Mouse (Mus musculus) lung, postnatal 25 days (tissue): Measurements from ENCODE around the gene Cfap157.
A peak's percentile ranks its signal among the peaks of the same experiment; 100 is the strongest.

ENCODE experiments used
- DNase-seq: peaks from one replicate; pipeline ENCODE4 v3.0.0; 2022; ENCODE audit warnings: low spot score

Gene Cfap157

GRCm38 (mm10) chr2:32784048-32784681 is at the start of gene Cfap157:
TSS of gene Cfap157 (minus strand) at chr2:32784428.
- DNase-seq, result peak; percentile 63

GRCm38 (mm10) chr2:32828979-32829676 is 44.9 kb upstream of the Cfap157 start:
- DNase-seq, result no peak

- no peak for DNase-seq
Measured at GRCm38 (mm10) chr2:32825796-32826195, 41.6 kb upstream of the Cfap157 start.

GRCm38 (mm10) chr2:32824778-32825177 is 40.5 kb upstream of the Cfap157 start:
- no peak for DNase-seq

- DNase-seq, result no peak
Measured at GRCm38 (mm10) chr2:32824181-32824580, 40.0 kb upstream of the Cfap157 start.

- no peak for DNase-seq
Measured at GRCm38 (mm10) chr2:32823579-32824154, 39.4 kb upstream of the Cfap157 start.

GRCm38 (mm10) chr2:32823153-32823552 is 38.9 kb upstream of the Cfap157 start:
- DNase-seq, result no peak

- no peak for DNase-seq
Measured at GRCm38 (mm10) chr2:32822643-32823042, 38.4 kb upstream of the Cfap157 start.

- peak; percentile 45 for DNase-seq
Measured at GRCm38 (mm10) chr2:32821041-32821802, 37.0 kb upstream of the Cfap157 start.

GRCm38 (mm10) chr2:32818208-32818607 is 34.0 kb upstream of the Cfap157 start:
- DNase-seq, result no peak

GRCm38 (mm10) chr2:32817589-32817988 is 33.4 kb upstream of the Cfap157 start:
- DNase-seq, result no peak

GRCm38 (mm10) chr2:32816946-32817581 is 32.8 kb upstream of the Cfap157 start:
- DNase-seq, result peak; percentile 42

- DNase-seq, result no peak
Measured at GRCm38 (mm10) chr2:32816497-32816896, 32.3 kb upstream of the Cfap157 start.

- DNase-seq, result no peak
Measured at GRCm38 (mm10) chr2:32811959-32812358, 27.7 kb upstream of the Cfap157 start.

GRCm38 (mm10) chr2:32808816-32809566 is 24.8 kb upstream of the Cfap157 start:
- DNase-seq, result no peak

GRCm38 (mm10) chr2:32798251-32798962 is 14.2 kb upstream of the Cfap157 start:
- no peak for DNase-seq

GRCm38 (mm10) chr2:32795748-32796418 is 11.7 kb upstream of the Cfap157 start:
- DNase-seq, result no peak

- peak; percentile 68 for DNase-seq
Measured at GRCm38 (mm10) chr2:32791297-32791696, 7.1 kb upstream of the Cfap157 start.

- no peak for DNase-seq
Measured at GRCm38 (mm10) chr2:32788581-32788980, 4.4 kb upstream of the Cfap157 start.

- no peak for DNase-seq
Measured at GRCm38 (mm10) chr2:32787176-32787575, 2.9 kb upstream of the Cfap157 start.
